Mouse (Mus musculus) liver, adult 2 months (tissue): ENCODE results near the gene Gpc3.

Experiments used
- CTCF ChIP-seq: fragments of 200-500 bp; IDR thresholded peaks from 2 replicates; pipeline ENCODE4 v1.5.1; 2011; ENCODE audit warnings: low read depth, low read length, control low read depth
- POLR2A ChIP-seq: fragments of 200-500 bp; IDR thresholded peaks from 2 replicates; pipeline ENCODE4 v1.6.1; 2011; ENCODE audit warnings: low read length, control low read depth; ENCODE audit not compliant: insufficient read depth; ENCODE audit errors: extremely low read depth

- no peak for TF ChIP-seq CTCF
- TF ChIP-seq POLR2A, result no peak
These were observed 359.2 kb downstream of the Gpc3 start for GRCm38 (mm10) chrX:52254526-52254925.
